Mouse (Mus musculus): ENCODE data around the gene Brms1.
A peak's percentile ranks its signal among the peaks of the same experiment; 100 is the strongest.

Brms1 gene

DNA sequence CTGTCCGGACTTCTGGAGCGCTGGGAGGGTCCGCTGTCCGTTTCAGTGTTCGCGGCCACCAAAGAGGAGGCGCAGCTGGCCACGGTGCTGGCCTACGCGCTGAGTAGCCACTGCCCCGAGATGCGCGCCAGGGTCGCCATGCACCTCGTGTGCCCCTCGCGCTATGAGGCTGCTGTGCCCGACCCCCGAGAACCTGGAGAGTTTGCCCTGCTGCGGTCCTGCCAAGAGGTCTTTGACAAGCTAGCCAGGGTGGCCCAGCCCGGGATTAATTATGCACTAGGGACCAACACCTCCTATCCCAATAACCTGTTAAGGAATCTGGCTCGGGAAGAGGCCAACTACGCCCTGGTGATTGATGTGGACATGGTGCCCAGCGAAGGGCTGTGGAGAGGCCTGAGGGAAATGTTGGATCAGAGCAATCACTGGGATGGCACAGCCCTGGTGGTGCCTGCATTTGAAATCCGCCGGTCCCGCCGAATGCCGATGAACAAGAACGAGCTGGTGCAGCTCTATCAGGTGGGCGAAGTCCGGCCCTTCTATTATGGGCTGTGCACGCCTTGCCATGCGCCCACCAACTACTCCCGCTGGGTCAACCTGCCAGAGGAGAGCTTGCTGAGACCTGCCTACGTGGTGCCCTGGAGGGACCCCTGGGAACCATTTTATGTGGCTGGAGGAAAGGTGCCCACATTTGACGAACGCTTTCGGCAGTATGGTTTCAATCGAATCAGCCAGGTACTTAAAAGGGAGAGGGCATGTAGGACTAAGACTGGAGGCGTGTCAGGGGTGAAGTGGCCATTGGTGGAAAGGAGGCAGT, 1.6 kb upstream of the Brms1 start:
- peak; percentile 95 for DNase-seq

DNA sequence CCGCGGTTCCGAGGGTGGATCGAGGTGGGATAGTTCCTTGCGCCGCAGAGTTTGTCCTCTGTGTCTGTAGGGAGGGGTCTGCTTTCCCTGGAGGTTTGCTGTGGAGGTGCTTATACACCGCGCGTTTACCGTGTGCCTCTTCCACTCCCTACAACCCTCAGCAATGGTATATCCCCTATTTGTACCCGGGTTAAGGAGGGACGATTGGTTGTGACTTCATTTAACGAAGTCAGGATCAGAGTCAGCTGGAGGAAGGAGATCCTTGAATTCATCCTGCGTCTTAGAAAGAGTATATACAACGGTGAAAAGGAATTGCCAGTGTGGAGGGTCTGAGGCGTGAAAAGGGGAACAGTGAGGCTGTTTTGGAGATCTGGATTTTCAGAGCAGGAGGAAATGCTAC, 434 bp downstream of the Brms1 start:
- DNase-seq = no peak

GRCm38 (mm10) chr19:5045531-5045930, 4.4 kb downstream of the Brms1 start:
- DNase-seq = no peak

GRCm38 (mm10) chr19:5048138-5049056, 7.2 kb downstream of the Brms1 start:
- peak; percentile 92 for DNase-seq

DNA sequence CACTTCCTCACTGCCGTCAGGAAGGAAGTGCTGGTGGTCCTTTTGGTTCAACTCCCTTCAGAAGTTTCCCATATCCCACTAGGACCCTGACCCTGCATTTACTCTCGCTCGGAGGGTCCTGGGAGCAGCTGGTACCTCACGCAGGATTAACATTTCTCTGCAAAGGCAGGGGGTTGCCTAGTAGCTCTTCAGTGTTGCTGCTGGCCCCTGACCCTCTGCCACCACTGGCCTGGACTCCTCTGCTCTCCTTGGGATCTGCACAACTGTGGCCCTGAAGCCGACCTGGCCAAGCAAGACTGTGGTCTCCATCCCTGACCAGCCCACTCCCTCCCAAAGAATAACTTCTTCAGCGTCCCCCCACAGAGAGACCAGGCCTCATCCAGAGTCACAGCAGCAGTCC, 8.2 kb downstream of the Brms1 start:
- DNase-seq = peak; percentile 90

- peak; percentile 98 for DNase-seq
Observed at GRCm38 (mm10) chr19:5050047-5050905, 9.1 kb downstream of the Brms1 start, which contains the start of gene Rin1. Rin1 (plus strand) TSS chr19:5050481.

- DNase-seq = peak; percentile 93
Observed at GRCm38 (mm10) chr19:5051031-5051430, 9.9 kb downstream of the Brms1 start.

DNA sequence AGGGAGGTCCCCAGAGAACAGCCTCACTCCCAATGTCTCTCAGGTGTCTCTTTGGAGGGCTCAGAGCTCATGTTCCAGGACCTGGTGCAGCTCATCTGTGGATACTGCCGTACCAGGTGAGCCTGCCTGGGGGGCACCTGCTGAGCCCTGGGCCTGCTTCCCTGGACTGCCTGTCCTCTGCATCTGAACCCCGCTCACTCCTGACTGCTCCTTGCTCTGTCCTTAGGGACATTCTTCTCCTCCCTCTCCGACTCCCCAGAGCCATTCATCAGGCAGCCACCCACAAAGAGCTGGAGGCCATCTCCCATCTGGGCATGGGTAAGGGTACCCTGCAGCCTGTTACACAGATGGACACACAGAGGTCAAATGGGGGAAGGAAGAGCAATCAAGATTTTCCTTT, 10.4 kb downstream of the Brms1 start:
- peak; percentile 90 for DNase-seq

- no peak for DNase-seq
Observed at GRCm38 (mm10) chr19:5052166-5052822, 11.1 kb downstream of the Brms1 start.

DNA sequence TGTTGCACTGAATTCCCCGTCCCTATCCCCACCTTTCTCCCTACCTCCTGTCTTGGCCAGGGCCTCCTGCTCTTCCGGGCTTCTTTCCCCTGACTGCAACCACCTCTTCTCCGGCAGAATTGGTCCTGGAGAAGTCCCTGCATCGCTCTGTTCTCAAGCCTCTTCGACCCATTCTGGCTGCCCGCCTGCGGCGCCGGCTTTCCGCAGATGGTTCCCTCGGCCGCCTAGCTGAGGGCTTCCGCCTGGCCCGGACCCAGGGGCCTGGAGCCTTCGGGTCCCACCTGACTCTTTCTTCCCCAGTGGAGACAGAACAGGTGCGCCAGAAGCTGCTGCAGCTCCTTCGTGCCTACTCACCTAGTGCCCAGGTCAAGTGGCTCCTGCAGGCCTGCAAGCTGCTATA, 11.7 kb downstream of the Brms1 start:
- DNase-seq = no peak

DNA sequence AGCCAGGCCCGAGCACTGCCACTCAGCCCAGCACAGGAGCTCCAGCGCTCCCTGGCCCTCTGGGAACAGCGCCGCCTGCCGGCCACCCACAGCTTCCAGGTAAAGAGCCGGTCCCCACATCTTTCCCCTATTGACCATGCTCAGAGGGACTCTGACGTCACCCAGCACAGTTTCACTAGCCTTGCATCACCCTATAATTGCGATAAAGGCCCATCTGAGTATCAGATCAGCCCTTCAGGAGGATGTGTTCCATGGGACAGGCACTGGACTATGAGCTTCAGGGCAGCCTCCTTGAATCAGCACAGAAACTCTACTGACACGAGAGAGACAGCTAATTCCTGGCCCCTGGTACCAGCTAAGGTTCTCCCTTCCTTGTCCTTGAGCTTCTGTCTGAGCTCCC, 12.8 kb downstream of the Brms1 start:
- DNase-seq = peak; percentile 90

- DNase-seq = peak; percentile 93
Observed at GRCm38 (mm10) chr19:5056251-5056650, 15.1 kb downstream of the Brms1 start.

- peak; percentile 88 for DNase-seq
Observed at GRCm38 (mm10) chr19:5057876-5058775, 17.0 kb downstream of the Brms1 start.

DNA sequence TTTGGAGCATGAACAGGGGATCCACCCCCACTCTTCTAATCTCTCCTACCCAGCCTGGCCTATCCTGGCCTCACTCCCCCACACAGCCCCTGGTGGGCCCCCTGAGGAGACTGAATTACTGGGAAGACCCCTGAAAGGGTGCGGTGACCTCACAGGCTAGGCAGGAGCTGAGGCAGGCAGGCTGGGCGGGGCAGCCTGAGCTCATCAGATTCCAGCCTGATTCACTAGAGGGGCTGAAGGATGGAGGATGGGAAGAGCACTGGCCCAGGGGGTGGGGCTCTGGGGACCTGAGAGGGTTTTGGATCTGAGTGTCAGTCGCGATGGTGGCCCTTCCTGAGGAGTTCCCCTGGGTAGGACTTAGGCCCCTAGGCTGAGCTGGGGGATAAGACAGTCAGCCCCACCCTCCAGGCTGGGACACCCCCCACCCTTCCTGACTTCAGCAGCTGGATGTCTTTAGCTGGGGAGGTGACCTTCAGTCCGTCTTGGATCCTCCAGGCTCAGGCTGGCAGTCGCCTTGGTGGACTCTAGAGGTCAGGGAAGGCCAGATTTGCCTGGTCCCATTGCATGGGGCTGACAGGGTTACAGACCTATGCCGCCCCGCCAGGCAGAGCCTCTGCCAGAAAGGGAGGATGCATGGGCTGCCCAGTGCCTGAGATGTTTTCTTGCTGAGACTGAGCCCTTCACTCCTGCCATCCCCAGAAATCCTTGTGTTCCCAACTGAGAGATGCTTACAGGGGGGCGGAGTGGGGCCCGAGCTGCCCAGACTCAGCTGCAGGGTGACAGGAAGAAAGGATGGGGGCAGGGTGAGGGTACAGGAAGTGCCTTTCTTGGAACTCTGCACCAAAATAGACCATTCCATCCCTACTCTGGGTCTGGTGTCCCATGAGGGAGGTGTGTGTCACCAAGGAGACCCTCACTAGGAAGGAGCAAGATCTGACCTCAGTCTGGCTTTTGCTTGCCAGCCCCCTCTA, 17.9 kb downstream of the Brms1 start:
- peak; percentile 95 for DNase-seq

DNA sequence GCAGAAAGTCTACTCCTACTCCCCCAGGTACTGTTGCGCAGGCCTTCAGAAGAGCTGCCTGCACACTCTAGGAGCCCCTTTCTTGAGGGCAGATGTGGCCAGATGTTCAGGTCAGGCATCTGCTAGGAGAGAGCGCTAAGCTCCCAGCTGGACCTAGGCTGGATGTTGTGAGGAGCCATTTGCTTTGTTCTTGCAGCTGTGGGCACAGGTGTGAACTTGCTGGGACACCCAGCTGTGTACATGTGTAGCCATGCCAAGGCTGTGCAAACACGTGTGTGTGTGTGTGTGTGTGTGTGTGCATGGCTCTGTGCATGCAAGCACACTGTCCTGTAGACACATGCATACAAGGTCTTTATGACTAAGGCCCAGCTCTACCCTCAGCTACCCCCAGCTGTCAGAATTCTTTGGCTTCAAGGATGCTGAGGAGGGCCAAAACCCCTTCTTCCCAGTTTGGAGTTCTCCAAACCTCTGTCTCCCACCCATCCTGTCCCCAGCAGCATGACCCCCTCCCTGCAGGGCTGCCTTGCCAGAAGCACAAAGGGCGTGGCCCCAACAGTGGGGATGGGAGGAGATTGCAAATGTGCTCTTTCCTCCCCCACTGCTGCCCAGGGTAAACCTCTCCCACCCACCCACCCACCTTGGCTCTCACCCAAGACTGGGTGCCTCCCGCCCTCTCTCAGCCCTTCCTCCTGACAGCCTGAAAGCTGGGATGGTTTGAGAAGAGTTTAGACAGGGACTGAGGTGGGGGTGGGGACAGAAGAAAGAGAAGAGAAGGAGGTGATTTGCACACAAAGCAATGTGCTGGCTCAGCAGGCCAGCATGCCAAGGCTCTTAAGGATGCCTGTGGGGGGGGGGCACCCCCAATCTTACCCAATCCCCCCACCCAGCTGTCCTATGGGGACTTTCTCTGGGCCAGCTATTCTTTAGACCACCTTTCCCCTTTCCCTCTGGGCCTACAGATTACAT, 19.5 kb downstream of the Brms1 start:
- DNase-seq = peak; percentile 95

- DNase-seq = no peak
Observed at GRCm38 (mm10) chr19:5062041-5062440, 20.9 kb downstream of the Brms1 start.

- peak; percentile 95 for DNase-seq
Observed at GRCm38 (mm10) chr19:5062446-5062845, 21.3 kb downstream of the Brms1 start.

DNA sequence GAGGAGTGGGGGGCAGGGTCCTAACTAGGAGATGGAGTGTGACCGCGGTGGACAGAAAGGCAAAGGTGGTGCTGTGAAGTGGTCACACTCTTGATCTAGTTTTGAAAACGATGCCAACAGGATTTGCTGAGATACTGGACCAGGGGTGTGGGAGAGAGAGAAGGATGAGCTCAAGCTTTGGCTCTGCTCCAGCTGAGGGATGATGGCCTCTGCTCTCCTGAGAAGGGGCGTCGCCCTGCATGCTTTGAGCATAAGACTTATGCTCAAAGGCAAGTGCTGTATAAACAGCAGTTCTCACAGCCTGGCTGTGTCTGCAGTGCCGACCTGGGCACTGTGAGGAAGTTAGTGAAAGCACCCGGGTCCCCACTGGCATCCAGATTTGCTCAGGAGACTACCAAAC, 23.9 kb downstream of the Brms1 start:
- DNase-seq = peak; percentile 92
